Mouse (Mus musculus) urinary bladder, postnatal 14 days (tissue): ENCODE measurements at regions not wholly inside any gene's neighbourhood (a gene's known extent, or its start where the extent isn't known, plus 50 kb on each side); places are given as distances from the start of the nearest gene placed in this dataset.

Source experiments
- DNase-seq: peaks from one replicate; pipeline ENCODE4 v3.0.0; 2021; ENCODE audit warnings: low spot score

DNA sequence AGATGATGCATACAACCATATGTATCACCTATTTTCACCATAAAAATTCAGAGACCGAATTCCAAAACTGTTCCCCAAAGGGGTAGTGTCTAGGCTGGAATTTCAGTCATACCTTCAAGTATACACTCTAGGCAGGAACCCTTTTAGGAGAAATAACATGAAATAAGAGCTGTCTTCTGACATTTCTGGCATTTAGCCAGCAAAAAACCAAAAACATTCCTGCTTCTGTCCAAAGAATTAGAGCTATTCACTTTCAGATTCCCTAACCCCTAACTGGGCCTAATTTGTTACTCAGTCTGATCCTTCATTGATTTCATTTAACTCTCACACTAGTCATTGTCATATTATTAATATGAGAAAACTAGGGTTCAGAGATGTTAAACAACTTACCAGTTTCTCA lies 49.8 kb upstream of the Wdr75 start:
- no peak for DNase-seq
